Mouse (Mus musculus) frontal cortex, postnatal 10 days (tissue): ENCODE data around the gene Skap1.

Experiments
- DNase-seq, 2 experiments: peaks; one replicate each; pipeline ENCODE4 v3.0.0; 2022; ENCODE audit warnings: low spot score in 2 of 2, mixed read lengths in 1 of 2

Skap1 gene

GRCm38 (mm10) chr11:96743891-96744290 lies 279.5 kb downstream of the Skap1 start:
- DNase-seq, result no peak

- no peak for DNase-seq
Observed at GRCm38 (mm10) chr11:96746648-96747047, 282.3 kb downstream of the Skap1 start.

GRCm38 (mm10) chr11:96747555-96747954 lies 283.2 kb downstream of the Skap1 start:
- no peak for DNase-seq

GRCm38 (mm10) chr11:96755298-96755697 lies 290.9 kb downstream of the Skap1 start:
- no peak for DNase-seq

- DNase-seq, result no peak
Observed at GRCm38 (mm10) chr11:96757421-96757820, 293.0 kb downstream of the Skap1 start.

- DNase-seq, result no peak
Observed at GRCm38 (mm10) chr11:96758402-96758801, 294.0 kb downstream of the Skap1 start.

- no peak for DNase-seq
Observed at GRCm38 (mm10) chr11:96760042-96760441, 295.6 kb downstream of the Skap1 start.

GRCm38 (mm10) chr11:96761984-96762383 lies 297.6 kb downstream of the Skap1 start:
- no peak for DNase-seq

- DNase-seq, result no peak
Observed at GRCm38 (mm10) chr11:96762742-96763470, 298.5 kb downstream of the Skap1 start.

- no peak for DNase-seq
Observed at GRCm38 (mm10) chr11:96764511-96765350, 300.3 kb downstream of the Skap1 start.

GRCm38 (mm10) chr11:96765645-96766044 lies 301.3 kb downstream of the Skap1 start:
- DNase-seq, result no peak

- DNase-seq, result no peak
Observed at GRCm38 (mm10) chr11:96766555-96766954, 302.2 kb downstream of the Skap1 start.

GRCm38 (mm10) chr11:96767096-96767495 lies 302.7 kb downstream of the Skap1 start:
- no peak for DNase-seq

GRCm38 (mm10) chr11:96768240-96768639 lies 303.8 kb downstream of the Skap1 start:
- DNase-seq, result no peak

- DNase-seq, result no peak
Observed at GRCm38 (mm10) chr11:96771274-96771975, 307.0 kb downstream of the Skap1 start.

GRCm38 (mm10) chr11:96772413-96772812 lies 308.0 kb downstream of the Skap1 start:
- DNase-seq, result no peak

GRCm38 (mm10) chr11:96774536-96774935 lies 310.1 kb downstream of the Skap1 start:
- no peak for DNase-seq

GRCm38 (mm10) chr11:96775063-96775462 lies 310.7 kb downstream of the Skap1 start:
- DNase-seq, result no peak

GRCm38 (mm10) chr11:96775665-96776064 lies 311.3 kb downstream of the Skap1 start:
- DNase-seq, result no peak

- no peak for DNase-seq
Observed at GRCm38 (mm10) chr11:96776068-96776467, 311.7 kb downstream of the Skap1 start.

- peak; percentile 98 to 99 for DNase-seq
Observed at GRCm38 (mm10) chr11:96776968-96777962, 312.9 kb downstream of the Skap1 start, which contains the start of gene Snx11. Gene Snx11 (minus strand): TSS chr11:96777559.
